Mouse (Mus musculus) kidney, postnatal 0 days (tissue): ENCODE measurements at regions not wholly inside any gene's neighbourhood (a gene's known extent, or its start where the extent isn't known, plus 50 kb on each side); places are given as distances from the start of the nearest gene placed in this dataset.

ENCODE experiments used
- ATAC-seq: fragments of 200-750 bp; cut with Nextera tagmentation; replicated peaks from 2 replicates; pipeline ENCODE4 v1.8.0; 2017; ENCODE audit warnings: low read depth, moderate number of reproducible peaks, moderate TSS enrichment, moderate library complexity; ENCODE audit not compliant: low FRiP score
- DNase-seq: peaks from one replicate; pipeline ENCODE4 v3.0.0-alpha.2; 2016; ENCODE audit warnings: low spot score
- H3K27ac ChIP-seq: fragments of 300-500 bp; sonication (generic); 2 replicates; pipeline ENCODE4 v1.5.1; 2014; ENCODE audit warnings: mild to moderate bottlenecking
- H3K27me3 ChIP-seq: fragments of 300-500 bp; sonication (generic); 2 replicates; pipeline ENCODE4 v1.6.1; 2014; ENCODE audit warnings: low read length, mixed read lengths; ENCODE audit not compliant: insufficient read depth
- H3K36me3 ChIP-seq: fragments of 300-500 bp; sonication (generic); 2 replicates; pipeline ENCODE4 v1.6.1; 2014; ENCODE audit warnings: low read length, mixed read lengths; ENCODE audit not compliant: insufficient read depth
- H3K4me1 ChIP-seq: fragments of 300-500 bp; sonication (generic); replicated peaks from 2 replicates; pipeline ENCODE4 v1.6.1; 2014; ENCODE audit warnings: antibody characterized with exemption, low read length, mixed read lengths; ENCODE audit not compliant: insufficient read depth
- H3K4me2 ChIP-seq: fragments of 300-500 bp; sonication (generic); 2 replicates; pipeline ENCODE4 v1.6.1; 2014; ENCODE audit warnings: mild to moderate bottlenecking, low read length, moderate library complexity, mixed read lengths
- H3K4me3 ChIP-seq: fragments of 300-500 bp; sonication (generic); replicated peaks from 2 replicates; pipeline ENCODE4 v1.5.1; 2014; ENCODE audit warnings: low read depth, low read length
- H3K9ac ChIP-seq: fragments of 300-500 bp; sonication (generic); 2 replicates; pipeline ENCODE4 v1.6.1; 2014; ENCODE audit warnings: low read depth, low read length
- H3K9me3 ChIP-seq: fragments of 300-500 bp; sonication (generic); replicated peaks from 2 replicates; pipeline ENCODE4 v1.6.1; 2016; ENCODE audit warnings: low read length, inconsistent platforms, mixed read lengths
- CTCF ChIP-seq: IDR thresholded peaks from 2 replicates; pipeline ENCODE4 v1.5.1; 2016; ENCODE audit warnings: antibody characterized with exemption, low read depth, mild to moderate bottlenecking, moderate library complexity
- WGBS: fragments of 180-500 bp; shearing (Covaris S2); extraction: QIAGEN DNeasy Blood & Tissue Kit; methylation state at CpG from one replicate; pipeline ENCODE4 v1.1.7; 2014; 5-methylcytosine and 5-hydroxymethylcytosine counted together

- no peak overlapping the region for H3K4me2 ChIP-seq
- no peak overlapping the region for H3K9ac ChIP-seq
- no peaks in the 10 kb centered on the region for H3K36me3 ChIP-seq
- no peak for TF ChIP-seq CTCF
- WGBS, result 74% methylated on average over 4 of the region's 4 CpGs
- H3K4me1 ChIP-seq, result no peaks in the 10 kb centered on the region
- ATAC-seq, result no peak
- no peaks in the 10 kb centered on the region for H3K9me3 ChIP-seq
- no peak overlapping the region for H3K27ac ChIP-seq
- H3K27me3 ChIP-seq, result no peaks in the 10 kb centered on the region
- no peak for DNase-seq
- no peak overlapping the region for H3K4me3 ChIP-seq
Measured at GRCm38 (mm10) chr16:47205339-47205738, 707.0 kb upstream of the Nectin3 start.

- WGBS, result 84% methylated on average over 3 of the region's 3 CpGs
- no peaks in the 10 kb centered on the region for H3K36me3 ChIP-seq
- H3K4me3 ChIP-seq, result no peak overlapping the region
- DNase-seq (no peak), ATAC-seq (no peak)
- H3K9me3 ChIP-seq, result no peaks in the 10 kb centered on the region
- no peak overlapping the region for H3K9ac ChIP-seq
- H3K4me1 ChIP-seq, result no peaks in the 10 kb centered on the region
- TF ChIP-seq CTCF, result no peak
- no peaks in the 10 kb centered on the region for H3K27me3 ChIP-seq
- H3K27ac ChIP-seq, result no peak overlapping the region
- H3K4me2 ChIP-seq, result no peak overlapping the region
Measured at GRCm38 (mm10) chr16:47204672-47205307, 706.5 kb upstream of the Nectin3 start.

- H3K36me3 ChIP-seq, result no peaks in the 10 kb centered on the region
- H3K4me2 ChIP-seq, result no peak overlapping the region
- no peak for DNase-seq
- H3K9ac ChIP-seq, result no peak overlapping the region
- ATAC-seq, result no peak
- H3K27me3 ChIP-seq, result no peaks in the 10 kb centered on the region
- H3K9me3 ChIP-seq, result no peaks in the 10 kb centered on the region
- TF ChIP-seq CTCF, result no peak
- no peak overlapping the region for H3K27ac ChIP-seq
- no peaks in the 10 kb centered on the region for H3K4me1 ChIP-seq
- no peak overlapping the region for H3K4me3 ChIP-seq
Measured at GRCm38 (mm10) chr16:47204031-47204430, 705.7 kb upstream of the Nectin3 start.

GRCm38 (mm10) chr16:47171444-47172182, 673.3 kb upstream of the Nectin3 start:
- no peak for DNase-seq
- no peaks in the 10 kb centered on the region for H3K9me3 ChIP-seq
- TF ChIP-seq CTCF, result no peak
- no peak overlapping the region for H3K9ac ChIP-seq
- peak; percentile 63; the same call in 1 of the 2 replicates for ATAC-seq
- no peak overlapping the region for H3K4me3 ChIP-seq
- WGBS, result 55% methylated on average over 3 of the region's 3 CpGs
- H3K4me1 ChIP-seq, result no peaks in the 10 kb centered on the region
- H3K4me2 ChIP-seq, result no peak overlapping the region
- H3K36me3 ChIP-seq, result no peaks in the 10 kb centered on the region
- H3K27me3 ChIP-seq, result no peaks in the 10 kb centered on the region
- no peak overlapping the region for H3K27ac ChIP-seq

GRCm38 (mm10) chr16:47164573-47164972, 666.2 kb upstream of the Nectin3 start:
- H3K9ac ChIP-seq, result no peak overlapping the region
- ATAC-seq, result no peak
- no peak for DNase-seq

More at GRCm38 (mm10) chr16:47164573-47164972, 666.2 kb upstream of the Nectin3 start:
- no peak for TF ChIP-seq CTCF
- Histone ChIP-seq H3K36me3 (no peaks in the 10 kb centered on the region), H3K27me3 (no peaks in the 10 kb centered on the region), H3K4me1 (no peaks in the 10 kb centered on the region), H3K27ac (no peak overlapping the region), H3K4me2 (no peak overlapping the region), H3K9me3 (no peaks in the 10 kb centered on the region), H3K4me3 (no peak overlapping the region)
- 70% methylated on average over 2 of the region's 2 CpGs for WGBS
